Mouse (Mus musculus): ENCODE results near the gene Mia2. TPM values are rescaled to one million over a fixed set of nuclear protein-coding genes. Genes with fewer than 3 reads are reported as not detected.
A peak's percentile ranks its signal among the peaks of the same experiment; 100 is the strongest.

Mia2 gene
- total and polyA plus RNA-seq, 3 experiments: 103 to 175 TPM; not detected in 1

GRCm38 (mm10) chr12:59219325-59220225 is 124.0 kb downstream of the Mia2 start, which contains the start of gene Fbxo33:
Fbxo33 (minus strand) TSS chr12:59219725.
- Histone ChIP-seq H3K36me3 (ENCODE audit: control insufficient read depth in 1 of 2, insufficient read depth in 2 of 2, low read length in 2 of 2) (peaks cover 0 to 29% of the 10 kb centered on the region in 2 experiments; a peak in 2 of 4 replicates), H3K4me1 (ENCODE audit: control insufficient read depth in 1 of 2, insufficient read depth in 2 of 2, low read length in 2 of 2) (peaks cover 12 to 13% of the 10 kb centered on the region in 2 experiments), H3K79me2 (ENCODE audit: control insufficient read depth, insufficient read depth, low read length, poor library complexity) (peaks cover 25% of the 10 kb centered on the region), H3K9me3 (replicated peaks; ENCODE audit: insufficient read depth, low read length) (no peaks in the 10 kb centered on the region), H3K27me3 (ENCODE audit: control insufficient read depth in 1 of 2, insufficient read depth in 2 of 2, low read length in 2 of 2) (no peaks in the 10 kb centered on the region), H3K27ac (ENCODE audit: control insufficient read depth, low read depth, low read length) (peak within 1 kb of the TSS; percentile 93), H3K4me3 (ENCODE audit: control insufficient read depth in 1 of 2, insufficient read depth in 1 of 2, low read depth in 2 of 2, low read length in 2 of 2) (peak within 1 kb of the TSS; percentile 64 to 99), H3K9ac (ENCODE audit: control insufficient read depth, low read depth, low read length, poor library complexity, severe bottlenecking) (peak within 1 kb of the TSS; percentile 88)
- DNase-seq (ENCODE audit: low read depth, low spot score): peak; percentile 97
- TF ChIP-seq EP300 (IDR thresholded peaks at IDR 0.05; ENCODE audit: low read depth in 1 of 2, low read length in 2 of 2): no peak
- peak; percentile 99 for TF ChIP-seq CHD1 (IDR thresholded peaks at IDR 0.05; ENCODE audit: low read depth, low read length)
- no peak for TF ChIP-seq E2F4 (IDR thresholded peaks at IDR 0.05; ENCODE audit: borderline replicate concordance, low read depth, low read length)
- peak; percentile 39 for TF ChIP-seq ZC3H11A (IDR thresholded peaks at IDR 0.05; ENCODE audit: low read depth, low read length)
- TF ChIP-seq TCF12 (IDR thresholded peaks at IDR 0.05; ENCODE audit: low read depth, low read length): no peak
- TF ChIP-seq TAL1 (IDR thresholded peaks at IDR 0.05; ENCODE audit: low read length): no peak
- peak; percentile 56 to 95; a peak in 3 of 4 replicates for TF ChIP-seq USF2 (IDR thresholded peaks at IDR 0.05; ENCODE audit: borderline replicate concordance in 1 of 2, insufficient read depth in 1 of 2, low read depth in 1 of 2, low read length in 2 of 2)
- TF ChIP-seq SMC3 (IDR thresholded peaks at IDR 0.05; ENCODE audit: low read depth, low read length): peak; percentile 67
- 0 out of 2 replicates have a peak, but pooled peaks have one; percentile 21 for TF ChIP-seq MAZ (IDR thresholded peaks at IDR 0.05; ENCODE audit: low read depth, low read length)
- peak; percentile 66; the same call in 1 of the 2 replicates for TF ChIP-seq POLR2AphosphoS2 (IDR thresholded peaks at IDR 0.05; ENCODE audit: low read length)
- no peak for TF ChIP-seq MYB (IDR thresholded peaks at IDR 0.05; ENCODE audit: low read depth, low read length)
- TF ChIP-seq ZMIZ1 (IDR thresholded peaks at IDR 0.05; ENCODE audit: low read depth, low read length): peak; percentile 49; the same call in 1 of the 2 replicates
- TF ChIP-seq BHLHE40 (IDR thresholded peaks at IDR 0.05; ENCODE audit: borderline replicate concordance, low read depth, low read length): peak; percentile 78
- peak; percentile 90 for TF ChIP-seq ELF1 (IDR thresholded peaks at IDR 0.05; ENCODE audit: low read depth, low read length)
- no peak for TF ChIP-seq MAFK (IDR thresholded peaks at IDR 0.05; ENCODE audit: borderline replicate concordance, low read depth, low read length)
- peak; percentile 93 for TF ChIP-seq MXI1 (IDR thresholded peaks at IDR 0.05; ENCODE audit: low read depth, low read length)
- TF ChIP-seq USF1 (IDR thresholded peaks at IDR 0.05; ENCODE audit: low read depth, low read length): peak; percentile 99
- TF ChIP-seq NELFE (IDR thresholded peaks at IDR 0.05; ENCODE audit: low read depth, low read length): peak; percentile 67
- TF ChIP-seq MEF2A (IDR thresholded peaks at IDR 0.05; ENCODE audit: extremely low read depth, insufficient replicate concordance, low read depth, low read length, poor library complexity, severe bottlenecking): no peak
- TF ChIP-seq CHD2 (IDR thresholded peaks at IDR 0.05; ENCODE audit: low read length): no peak
- TF ChIP-seq GATA1 (IDR thresholded peaks at IDR 0.05; ENCODE audit: low read depth, low read length): no peak
- TF ChIP-seq CTCF (IDR thresholded peaks at IDR 0.05 in 2 of 3, conservative IDR thresholded peaks at IDR 0.05 in 1 of 3; ENCODE audit: control insufficient read depth in 1 of 3, insufficient read depth in 1 of 3, low read depth in 2 of 3, low read length in 3 of 3, poor library complexity in 1 of 3, severe bottlenecking in 1 of 3): peak; percentile 47 to 78 (median 75)
- TF ChIP-seq NRF1 (IDR thresholded peaks at IDR 0.05; ENCODE audit: insufficient read depth, low read depth, low read length, poor library complexity, severe bottlenecking): 0 out of 2 replicates have a peak, but pooled peaks have one; percentile 26
- no peak for TF ChIP-seq GABPA (IDR thresholded peaks at IDR 0.05; ENCODE audit: low read depth, low read length)
- TF ChIP-seq HCFC1 (IDR thresholded peaks at IDR 0.05; ENCODE audit: low read depth, low read length): peak; percentile 83
- no peak for TF ChIP-seq ZKSCAN1 (IDR thresholded peaks at IDR 0.05; ENCODE audit: low read depth, low read length)
- TF ChIP-seq JUND (IDR thresholded peaks at IDR 0.05; ENCODE audit: low read depth, low read length): no peak
- no peak for TF ChIP-seq UBTF (IDR thresholded peaks at IDR 0.05; ENCODE audit: borderline replicate concordance, insufficient read depth, low read depth, low read length)
- TF ChIP-seq POLR2A (IDR thresholded peaks at IDR 0.05; ENCODE audit: control insufficient read depth in 1 of 2, insufficient read depth in 1 of 2, low read depth in 1 of 2, low read length in 2 of 2, poor library complexity in 1 of 2): peak; percentile 70 to 85; a peak in 3 of 4 replicates
- peak; percentile 19; the same call in 1 of the 2 replicates for TF ChIP-seq KAT2A (conservative IDR thresholded peaks at IDR 0.05; ENCODE audit: low read depth, low read length)
- no peak for TF ChIP-seq POLR2AphosphoS5 (IDR thresholded peaks at IDR 0.05; ENCODE audit: borderline replicate concordance, low read depth, low read length)
- peak; percentile 69 for TF ChIP-seq RAD21 (IDR thresholded peaks at IDR 0.05; ENCODE audit: low read depth, low read length)
- TF ChIP-seq SIN3A (IDR thresholded peaks at IDR 0.05; ENCODE audit: low read length): peak; percentile 87
- no peak for TF ChIP-seq RCOR1 (IDR thresholded peaks at IDR 0.05; ENCODE audit: low read depth, low read length)
